Mouse (Mus musculus): Measurements from ENCODE around the gene Cep55. TPM values are rescaled to one million over a fixed set of nuclear protein-coding genes. Genes with fewer than 3 reads are reported as not detected.

Gene Cep55
- polyA plus RNA-seq, 1 experiment, result 11.7 TPM

DNA sequence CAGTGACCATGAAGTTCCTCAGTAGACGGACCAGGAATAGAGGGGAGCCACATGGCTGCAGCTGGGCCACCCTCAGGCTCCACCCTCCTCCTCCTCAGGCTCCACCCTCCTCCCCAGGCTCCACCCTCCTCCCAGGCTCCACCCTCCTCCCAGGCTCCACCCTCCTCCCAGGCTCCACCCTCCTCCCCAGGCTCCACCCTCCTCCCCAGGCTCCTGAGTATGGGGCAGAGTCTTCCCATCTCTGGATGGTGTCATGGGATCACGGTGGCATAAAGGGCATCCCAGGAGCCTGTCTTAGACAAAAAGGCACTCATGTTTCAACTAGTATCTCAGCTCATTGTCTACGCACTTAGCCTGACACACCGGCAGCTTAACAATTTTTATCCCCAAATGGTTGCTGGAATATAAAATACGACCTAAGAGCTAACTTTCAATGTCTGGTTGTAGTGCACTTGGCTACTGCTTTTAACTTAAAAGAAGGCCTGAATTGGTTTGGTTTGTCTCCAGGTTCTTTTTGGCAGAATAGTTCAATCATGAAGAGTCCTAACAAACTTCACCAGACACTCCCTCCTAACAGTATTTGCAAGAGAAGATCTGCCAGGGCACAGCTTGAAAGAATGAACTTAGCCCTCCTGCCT is 65.4 kb downstream of the Cep55 start:
- peaks cover 17% of the 10 kb centered on the region for H3K27me3 ChIP-seq (ENCODE audit: control insufficient read depth, insufficient read depth, insufficient read length)
- no peak overlapping the region for H3ac ChIP-seq (ENCODE audit: control insufficient read depth, insufficient read length, low read depth)
- H3K79me2 ChIP-seq (ENCODE audit: control insufficient read depth, insufficient read depth), result no peaks in the 10 kb centered on the region
- TF ChIP-seq MAX (IDR thresholded peaks at IDR 0.05) (no peak), MYOD1 (IDR thresholded peaks at IDR 0.05; ENCODE audit: control insufficient read depth, insufficient read length, low read depth) (no peak), CEBPB (IDR thresholded peaks at IDR 0.05; ENCODE audit: low read depth) (no peak), USF1 (IDR thresholded peaks at IDR 0.05; ENCODE audit: low read depth) (no peak), CTCF (IDR thresholded peaks at IDR 0.05; ENCODE audit: control insufficient read depth, insufficient read depth, insufficient read length) (no peak), MYOG (IDR thresholded peaks at IDR 0.05; ENCODE audit: control insufficient read depth, extremely low read depth, insufficient read length) (no peak), FOSL1 (IDR thresholded peaks at IDR 0.05; ENCODE audit: insufficient read depth, low read length, poor library complexity, severe bottlenecking) (no peak)
- no peaks in the 10 kb centered on the region for H3K36me3 ChIP-seq (ENCODE audit: control insufficient read depth, insufficient read depth)
- H3K79me3 ChIP-seq (ENCODE audit: low read depth), result no peaks in the 10 kb centered on the region
- no peak overlapping the region for H3K4me3 ChIP-seq (ENCODE audit: insufficient read depth, poor library complexity, severe bottlenecking)

- peaks cover 22% of the 10 kb centered on the region for H3K27me3 ChIP-seq (ENCODE audit: control insufficient read depth, insufficient read depth, insufficient read length)
- no peaks in the 10 kb centered on the region for H3K36me3 ChIP-seq (ENCODE audit: control insufficient read depth, insufficient read depth)
- H3K79me3 ChIP-seq (ENCODE audit: low read depth), result no peaks in the 10 kb centered on the region
- no peak overlapping the region for H3K4me3 ChIP-seq (ENCODE audit: insufficient read depth, poor library complexity, severe bottlenecking)
- H3K79me2 ChIP-seq (ENCODE audit: control insufficient read depth, insufficient read depth), result no peaks in the 10 kb centered on the region
- TF ChIP-seq FOSL1 (IDR thresholded peaks at IDR 0.05; ENCODE audit: insufficient read depth, low read length, poor library complexity, severe bottlenecking) (no peak), USF1 (IDR thresholded peaks at IDR 0.05; ENCODE audit: low read depth) (no peak), MYOG (IDR thresholded peaks at IDR 0.05; ENCODE audit: control insufficient read depth, extremely low read depth, insufficient read length) (no peak), MYOD1 (IDR thresholded peaks at IDR 0.05; ENCODE audit: control insufficient read depth, insufficient read length, low read depth) (no peak), CTCF (IDR thresholded peaks at IDR 0.05; ENCODE audit: control insufficient read depth, insufficient read depth, insufficient read length) (no peak), CEBPB (IDR thresholded peaks at IDR 0.05; ENCODE audit: low read depth) (no peak), MAX (IDR thresholded peaks at IDR 0.05) (no peak)
- H3ac ChIP-seq (ENCODE audit: control insufficient read depth, insufficient read length, low read depth), result no peak overlapping the region
Observed at GRCm38 (mm10) chr19:38123921-38124320, 69.1 kb downstream of the Cep55 start.

Other genes with a start within 250 kb of the Cep55 start
- gene Myof, start 11.4 kb upstream of the Cep55 start, polyA plus RNA-seq (2012; fragmentation: generic; extraction: Trizol), result 125 TPM
- gene Ffar4, start 42.1 kb downstream of the Cep55 start, polyA plus RNA-seq (2012; fragmentation: generic; extraction: Trizol), result not detected
- gene Rbp4, start 70.3 kb downstream of the Cep55 start, polyA plus RNA-seq (2012; fragmentation: generic; extraction: Trizol), result 0.35 TPM
- not detected for gene Pde6c, start 77.8 kb downstream of the Cep55 start, polyA plus RNA-seq (2012; fragmentation: generic; extraction: Trizol)
- 4.6 TPM for gene Fra10ac1, start 169.1 kb downstream of the Cep55 start, polyA plus RNA-seq (2012; fragmentation: generic; extraction: Trizol)
- not detected for gene Lgi1, start 209.5 kb downstream of the Cep55 start, polyA plus RNA-seq (2012; fragmentation: generic; extraction: Trizol)